Mouse (Mus musculus): ENCODE measurements around the gene Med19. TPM values are rescaled to one million over a fixed set of nuclear protein-coding genes. Genes with fewer than 3 reads are reported as not detected.

The Med19 gene
- polyA plus RNA-seq, 1 experiment from 2014 or later: 41.3 TPM

- H3K4me1 ChIP-seq: peaks cover 31% of the 10 kb centered on the region
- no peak overlapping the region for H3K27ac ChIP-seq
- no peaks in the 10 kb centered on the region for H3K27me3 ChIP-seq
- peaks cover 42% of the 10 kb centered on the region for H3K36me3 ChIP-seq
- no peak for ATAC-seq (replicated peaks; ENCODE audit: low FRiP score)
- H3K9ac ChIP-seq: no peak overlapping the region
- no peak overlapping the region for H3K4me3 ChIP-seq (replicated peaks)
- WGBS: 85% methylated on average over 2 of the region's 2 CpGs
- no peak overlapping the region for H3K4me2 ChIP-seq
- H3K9me3 ChIP-seq (replicated peaks): no peaks in the 10 kb centered on the region
Observed at GRCm38 (mm10) chr2:84711898-84712297, 33.7 kb downstream of the Med19 start.

- H3K27ac ChIP-seq: peak overlapping the region; percentile 98
- peak overlapping the region; percentile 96 for H3K9ac ChIP-seq
- H3K27me3 ChIP-seq: no peaks in the 10 kb centered on the region
- no peak; the same call in 1 of the 2 replicates for ATAC-seq (replicated peaks; ENCODE audit: low FRiP score)
- peaks cover 18% of the 10 kb centered on the region for H3K4me1 ChIP-seq
- peak overlapping the region; percentile 97 for H3K4me3 ChIP-seq (replicated peaks)
- no peaks in the 10 kb centered on the region for H3K9me3 ChIP-seq (replicated peaks)
- WGBS: 0% methylated on average over 23 of the region's 26 CpGs
- H3K36me3 ChIP-seq: peaks cover 18% of the 10 kb centered on the region
- peak overlapping the region; percentile 82 for H3K4me2 ChIP-seq
Observed at GRCm38 (mm10) chr2:84714422-84714810, 36.2 kb downstream of the Med19 start.

GRCm38 (mm10) chr2:84714811-84715561 lies 36.8 kb downstream of the Med19 start, which contains the start of gene Zdhhc5:
Gene Zdhhc5, minus strand, starts transcription at chr2:84715180.
- H3K9ac ChIP-seq: peak within 1 kb of the TSS; percentile 96
- under 1% methylated on average over 107 of the region's 107 CpGs for WGBS
- peak within 1 kb of the TSS; percentile 98 for H3K27ac ChIP-seq
- H3K4me3 ChIP-seq (replicated peaks): peak within 1 kb of the TSS; percentile 97
- H3K4me1 ChIP-seq: peaks cover 18% of the 10 kb centered on the region
- H3K9me3 ChIP-seq (replicated peaks): no peaks in the 10 kb centered on the region
- peak; percentile 98 for ATAC-seq (replicated peaks; ENCODE audit: low FRiP score)
- H3K36me3 ChIP-seq: peaks cover 13% of the 10 kb centered on the region
- peak within 1 kb of the TSS; percentile 82 for H3K4me2 ChIP-seq
- no peaks in the 10 kb centered on the region for H3K27me3 ChIP-seq

- no peaks in the 10 kb centered on the region for H3K9me3 ChIP-seq (replicated peaks)
- H3K4me3 ChIP-seq (replicated peaks): peak overlapping the region; percentile 97
- peaks cover 18% of the 10 kb centered on the region for H3K4me1 ChIP-seq
- ATAC-seq (replicated peaks; ENCODE audit: low FRiP score): peak; percentile 96
- H3K36me3 ChIP-seq: peaks cover 5% of the 10 kb centered on the region
- peak overlapping the region; percentile 82 for H3K4me2 ChIP-seq
- no peaks in the 10 kb centered on the region for H3K27me3 ChIP-seq
- H3K9ac ChIP-seq: peak overlapping the region; percentile 65
- under 1% methylated on average over 33 of the region's 33 CpGs for WGBS
- peak overlapping the region; percentile 98 for H3K27ac ChIP-seq
Observed at GRCm38 (mm10) chr2:84715562-84716361, 37.6 kb downstream of the Med19 start.

GRCm38 (mm10) chr2:84716423-84717355 lies 38.5 kb downstream of the Med19 start:
- peaks cover 18% of the 10 kb centered on the region for H3K4me1 ChIP-seq
- H3K4me2 ChIP-seq: peak overlapping the region; percentile 82
- WGBS: 32% methylated on average over 9 of the region's 9 CpGs
- peak overlapping the region; percentile 65 for H3K9ac ChIP-seq
- H3K9me3 ChIP-seq (replicated peaks): no peaks in the 10 kb centered on the region
- peak overlapping the region; percentile 97 for H3K4me3 ChIP-seq (replicated peaks)
- H3K27me3 ChIP-seq: no peaks in the 10 kb centered on the region
- peak overlapping the region; percentile 98 for H3K27ac ChIP-seq
- no peak for ATAC-seq (replicated peaks; ENCODE audit: low FRiP score)
- H3K36me3 ChIP-seq: peaks cover 8% of the 10 kb centered on the region

GRCm38 (mm10) chr2:84717357-84717756 lies 39.2 kb downstream of the Med19 start:
- Histone ChIP-seq H3K27ac (no peak overlapping the region), H3K27me3 (no peaks in the 10 kb centered on the region), H3K36me3 (peaks cover 15% of the 10 kb centered on the region), H3K9ac (no peak overlapping the region), H3K9me3 (replicated peaks) (no peaks in the 10 kb centered on the region), H3K4me1 (peaks cover 18% of the 10 kb centered on the region), H3K4me2 (no peak overlapping the region), H3K4me3 (replicated peaks) (no peak overlapping the region)
- WGBS: 96% methylated on average over 4 of the region's 4 CpGs
- no peak for ATAC-seq (replicated peaks; ENCODE audit: low FRiP score)

- Histone ChIP-seq H3K4me2 (no peak overlapping the region), H3K4me1 (peaks cover 16% of the 10 kb centered on the region), H3K27me3 (no peaks in the 10 kb centered on the region), H3K27ac (no peak overlapping the region), H3K36me3 (peaks cover 41% of the 10 kb centered on the region), H3K4me3 (replicated peaks) (no peak overlapping the region), H3K9ac (no peak overlapping the region), H3K9me3 (replicated peaks) (no peaks in the 10 kb centered on the region)
- ATAC-seq (replicated peaks; ENCODE audit: low FRiP score): no peak
- 90% methylated on average over 2 of the region's 2 CpGs for WGBS
Observed at GRCm38 (mm10) chr2:84720718-84721117, 42.5 kb downstream of the Med19 start.

- H3K27me3 ChIP-seq: no peaks in the 10 kb centered on the region
- WGBS: 74% methylated on average over 3 of the region's 3 CpGs
- no peaks in the 10 kb centered on the region for H3K9me3 ChIP-seq (replicated peaks)
- H3K4me1 ChIP-seq: peaks cover 20% of the 10 kb centered on the region
- no peak for ATAC-seq (replicated peaks; ENCODE audit: low FRiP score)
- no peak overlapping the region for H3K4me2 ChIP-seq
- peaks cover 43% of the 10 kb centered on the region for H3K36me3 ChIP-seq
- H3K4me3 ChIP-seq (replicated peaks): no peak overlapping the region
- no peak overlapping the region for H3K9ac ChIP-seq
- no peak overlapping the region for H3K27ac ChIP-seq
Observed at GRCm38 (mm10) chr2:84721182-84721581, 43.0 kb downstream of the Med19 start.

- Histone ChIP-seq H3K4me1 (peaks cover 19% of the 10 kb centered on the region), H3K9ac (no peak overlapping the region), H3K4me2 (no peak overlapping the region), H3K27ac (no peak overlapping the region), H3K9me3 (replicated peaks) (no peaks in the 10 kb centered on the region), H3K36me3 (peaks cover 43% of the 10 kb centered on the region), H3K27me3 (no peaks in the 10 kb centered on the region), H3K4me3 (replicated peaks) (no peak overlapping the region)
- ATAC-seq (replicated peaks; ENCODE audit: low FRiP score): no peak
- WGBS: 93% methylated on average over 14 of the region's 14 CpGs
Observed at GRCm38 (mm10) chr2:84723856-84724255, 45.7 kb downstream of the Med19 start.

- Histone ChIP-seq H3K9me3 (replicated peaks) (no peaks in the 10 kb centered on the region), H3K4me2 (peak overlapping the region; percentile 67), H3K4me3 (replicated peaks) (peak overlapping the region; percentile 57; the same call in 1 of the 2 replicates), H3K27ac (no peak overlapping the region), H3K9ac (0 out of 2 replicates have a peak overlapping the region, but pooled peaks have one; percentile 17), H3K27me3 (no peaks in the 10 kb centered on the region), H3K36me3 (peaks cover 43% of the 10 kb centered on the region), H3K4me1 (peaks cover 19% of the 10 kb centered on the region)
- WGBS: 93% methylated on average over 10 of the region's 10 CpGs
- ATAC-seq (replicated peaks; ENCODE audit: low FRiP score): no peak
Observed at GRCm38 (mm10) chr2:84725770-84726169, 47.6 kb downstream of the Med19 start.

- H3K27me3 ChIP-seq: no peaks in the 10 kb centered on the region
- peaks cover 35% of the 10 kb centered on the region for H3K36me3 ChIP-seq
- H3K4me1 ChIP-seq: peaks cover 19% of the 10 kb centered on the region
- peak overlapping the region; percentile 67 for H3K4me2 ChIP-seq
- no peaks in the 10 kb centered on the region for H3K9me3 ChIP-seq (replicated peaks)
- WGBS: 1% methylated on average over 9 of the region's 9 CpGs
- H3K4me3 ChIP-seq (replicated peaks): peak overlapping the region; percentile 57
- H3K9ac ChIP-seq: peak overlapping the region; percentile 37
- ATAC-seq (replicated peaks; ENCODE audit: low FRiP score): peak; percentile 15; the same call in 1 of the 2 replicates
- H3K27ac ChIP-seq: no peak overlapping the region
Observed at GRCm38 (mm10) chr2:84726716-84727115, 48.5 kb downstream of the Med19 start.

Data from kidney, embryonic 15.5 days (tissue).